ENCODE assay signal across 20 mouse cellular contexts in the genomic region with DNA sequence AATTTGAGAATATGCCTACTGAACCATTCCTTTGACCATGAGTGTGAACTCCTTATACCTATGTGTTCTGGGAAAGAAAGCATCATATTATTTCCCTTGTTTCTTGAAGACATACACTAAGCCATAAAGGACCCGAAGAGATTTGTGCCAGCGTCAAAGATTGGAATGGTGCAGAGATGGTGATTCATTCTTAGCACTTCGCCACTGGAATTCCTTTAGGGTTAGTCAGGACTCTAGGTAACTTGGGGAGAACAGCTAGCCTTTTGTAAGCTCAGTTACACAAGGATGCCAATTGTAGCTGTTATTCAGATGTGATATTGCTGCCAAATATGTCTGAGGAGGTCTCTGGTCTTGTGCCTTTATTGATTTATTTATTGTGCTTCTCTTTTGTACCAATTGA.
DNase-seq lines count a peak whose midpoint lies in the region; TF ChIP-seq lines count a peak whose summit lies in the region.
"Had no signal": no experiment of that assay in that cellular context is flagged by ENCODE, and none has a peak within 500 bp of the region (broad histone marks: within the 10 kb centered on the region; RNA-seq: fewer than 3 reads in every experiment).

No protein-coding gene starts in this region.

- TF ChIP-seq CTCF in layer of hippocampus, adult 2 months (conservative IDR thresholded peaks at IDR 0.05): no peak
- no peak for TF ChIP-seq CTCF in left cerebral cortex, adult 2 months (IDR thresholded peaks at IDR 0.05)

- peak overlapping the region; percentile 76; the same call in 1 of the 2 replicates for H3K27ac ChIP-seq in layer of hippocampus, adult 2 months
- H3K27ac ChIP-seq in left cerebral cortex, adult 2 months: no peak overlapping the region; the same call in 1 of the 2 replicates
- H3K27ac ChIP-seq: embryonic facial prominence, embryonic 13.5 days; forebrain, embryonic 10.5 days; forebrain, embryonic 15.5 days; hindbrain, embryonic 10.5 days; hindbrain, embryonic 14.5 days; intestine, embryonic 15.5 days had no signal

- intact Hi-C loops in left cerebral cortex, adult 2 months (cut with DNase I): loop anchor here (5.0 kb wide), 2 partner anchors 93 to 618 kb away; partner anchors contain the start of gene Fmn1

- DNase-seq in layer of hippocampus, adult 2 months (ENCODE audit: low spot score in 2 of 2): no peak
- DNase-seq in layer of hippocampus, postnatal 14 days (ENCODE audit: low spot score in 2 of 2): no peak
- DNase-seq in Muller cell, postnatal 12 days (ENCODE audit: inconsistent ontology term): peak; percentile 89
- DNase-seq in brain, adult 2 months (ENCODE audit: low read depth, low spot score): peak; percentile 49
- no peak for DNase-seq in retina, embryonic 14.5 days (ENCODE audit: low spot score)
- DNase-seq in left cerebral cortex, adult 2 months (ENCODE audit: extremely low spot score in 1 of 2, low spot score in 2 of 2): no peak
- no peak for DNase-seq in kidney, adult 8-10 months
- DNase-seq: adrenal gland, postnatal 14 days; cerebellum, adult 18-20 months; cerebellum, adult 9-11 months; cerebellum, postnatal 36 days; gastrocnemius, postnatal 10 days; heart, adult 18-20 months had no signal

- H3K4me3 ChIP-seq in layer of hippocampus, adult 2 months: no peak overlapping the region
- no peak overlapping the region for H3K4me3 ChIP-seq in left cerebral cortex, adult 2 months
- H3K4me3 ChIP-seq: embryonic facial prominence, embryonic 13.5 days; forebrain, embryonic 10.5 days; forebrain, embryonic 15.5 days; heart, embryonic 12.5 days; hindbrain, embryonic 10.5 days; intestine, embryonic 15.5 days had no signal

Comparison
In these comparisons a context has a peak if more than half of its experiments do, and no peak if none do; other contexts are left out.
1. DNase-seq: peak in Muller cell, postnatal 12 days (single experiment) and brain, adult 2 months (single experiment); none in layer of hippocampus, adult 2 months (0 of 2), layer of hippocampus, postnatal 14 days (0 of 2), retina, embryonic 14.5 days (single experiment), left cerebral cortex, adult 2 months (0 of 2) and kidney, adult 8-10 months (0 of 2).